Mouse (Mus musculus) thymus, adult 2 months (tissue): Measurements from ENCODE around the gene Shprh. TPM values are rescaled to one million over a fixed set of nuclear protein-coding genes. Genes with fewer than 3 reads are reported as not detected.

Source experiments
- polyA plus RNA-seq: library from polyadenylated mRNA; depleted of rRNA; stranded (reverse); fragments of >200 nt; gene quantifications from 2 replicates; pipeline ENCODE4 v1.2.3, GENCODE M21; 2012; rRNA removed

Gene Shprh
- polyA plus RNA-seq, 1 experiment: 5.6 TPM

Other genes starting within 250 kb of the Shprh start
- gene Grm1, start 67.1 kb upstream of the Shprh start, polyA plus RNA-seq: 0.60 and 1.2 TPM in 2 replicates
- gene Fbxo30, start 131.9 kb downstream of the Shprh start, polyA plus RNA-seq: 1.3 and 1.6 TPM in 2 replicates
- 2.7 and 3.7 TPM in 2 replicates for gene Epm2a, start 194.0 kb downstream of the Shprh start, polyA plus RNA-seq